14 mouse cellular contexts compared by ENCODE assay signal in the genomic region with DNA sequence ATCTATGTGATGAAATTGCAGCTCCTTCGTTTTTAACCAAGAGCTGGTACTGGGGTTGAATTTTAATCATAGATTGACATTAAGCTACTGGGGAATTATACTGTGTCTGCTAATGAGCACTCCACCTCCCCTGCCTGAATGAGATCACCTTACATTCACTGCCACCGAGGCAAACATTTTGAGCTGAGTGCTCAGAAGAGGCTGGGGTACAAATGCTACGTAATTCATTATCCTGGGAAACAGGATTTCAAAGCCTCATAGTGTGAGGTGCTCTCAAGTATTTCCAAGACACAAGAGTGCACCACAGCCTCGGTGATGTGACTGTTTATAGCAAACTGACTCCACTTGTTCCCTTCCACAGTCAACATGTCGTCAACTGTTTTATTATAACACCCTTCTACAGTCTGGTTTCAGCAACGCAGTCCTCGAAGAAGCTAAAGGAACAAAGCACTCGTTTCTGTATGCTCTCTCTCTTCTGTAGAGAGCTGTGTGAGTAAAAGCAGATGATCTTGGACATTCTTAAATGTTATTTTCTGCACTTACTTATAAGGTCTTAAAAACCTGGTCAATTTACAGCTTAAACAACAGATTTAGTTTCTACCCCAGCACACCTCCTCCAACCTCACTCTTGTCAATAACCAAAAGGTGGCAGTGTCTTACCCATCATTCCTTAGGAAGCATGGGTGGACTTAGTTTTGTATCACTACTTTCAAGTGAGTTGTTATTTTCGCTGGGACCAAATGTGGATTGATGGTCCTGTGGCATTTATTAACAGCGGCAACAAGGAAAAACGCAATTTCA.
DNase-seq lines count a peak whose midpoint lies in the region; ATAC-seq and TF ChIP-seq lines count a peak whose summit lies in the region.
"Had no signal": no experiment of that assay in that cellular context is flagged by ENCODE, and none has a peak within 500 bp of the region (broad histone marks: within the 10 kb centered on the region; RNA-seq: fewer than 3 reads in every experiment).

No protein-coding gene starts in this region.

- no peak overlapping the region for H3K27ac ChIP-seq in heart, adult 2 months
- peak overlapping the region; percentile 57 for H3K27ac ChIP-seq in forebrain, embryonic 14.5 days (ENCODE audit: low read depth, low read length)
- H3K27ac ChIP-seq: embryonic facial prominence, embryonic 15.5 days; heart, embryonic 10.5 days; liver, embryonic 14.5 days; macrophage had no signal

- 57% methylated on average over 11 of the region's 11 CpGs for WGBS in heart, adult 2 months
- WGBS in forebrain, embryonic 14.5 days: 9% methylated on average over 11 of the region's 11 CpGs

- intact Hi-C loops in heart, adult 2 months (cut with DNase I): no loop called here
- intact Hi-C loops in heart, postnatal 36 days (cut with DNase I): no loop called here
- intact Hi-C loops in left cerebral cortex, postnatal 25 days (cut with DNase I): loop anchor here (5.0 kb wide), 1 partner anchor 476 kb away; no protein-coding TSS in a partner anchor

- no peak for DNase-seq in heart, adult 2 months
- DNase-seq in heart, postnatal 36 days: no peak
- DNase-seq in left cerebral cortex, postnatal 25 days (ENCODE audit: low spot score in 2 of 2): peak; percentile 1 to 28
- no peak for DNase-seq in left cerebral cortex, adult 8-10 months (ENCODE audit: low spot score in 2 of 2)
- DNase-seq in forebrain, embryonic 14.5 days (ENCODE audit: low spot score): peak; percentile 81
- peak; percentile 16 for DNase-seq in telencephalon, adult 2 months (ENCODE audit: low read depth, low spot score)
- no peak for DNase-seq in cerebellum, postnatal 14 days
- DNase-seq: kidney, postnatal 25 days had no signal

- H3K36me3 ChIP-seq in heart, adult 2 months (ENCODE audit: control insufficient read depth, insufficient read depth, low read length): no peaks in the 10 kb centered on the region
- H3K36me3 ChIP-seq in forebrain, embryonic 14.5 days (ENCODE audit: control insufficient read depth, insufficient read depth, low read length): no peaks in the 10 kb centered on the region
- H3K36me3 ChIP-seq: embryonic facial prominence, embryonic 15.5 days; heart, embryonic 10.5 days had no signal

- peak; percentile 70 for ATAC-seq in forebrain, embryonic 14.5 days
- ATAC-seq: hindbrain, embryonic 16.5 days had no signal

- peak; percentile 29; the same call in 1 of the 2 replicates for TF ChIP-seq CTCF in heart, adult 2 months (IDR thresholded peaks at IDR 0.05)

- no peak for TF ChIP-seq EP300 in heart, adult 2 months (IDR thresholded peaks at IDR 0.05; ENCODE audit: insufficient read depth, low read depth, low read length)

- no peak overlapping the region for H3K4me3 ChIP-seq in heart, adult 2 months
- no peak overlapping the region for H3K4me3 ChIP-seq in forebrain, embryonic 14.5 days (ENCODE audit: low read depth, low read length)
- H3K4me3 ChIP-seq: embryonic facial prominence, embryonic 15.5 days; heart, embryonic 10.5 days; myocyte had no signal

- no peak overlapping the region for H3K9ac ChIP-seq in heart, adult 2 months (ENCODE audit: low read depth, low read length)
- no peak overlapping the region for H3K9ac ChIP-seq in forebrain, embryonic 14.5 days (ENCODE audit: low read length)
- H3K9ac ChIP-seq: embryonic facial prominence, embryonic 15.5 days; liver, embryonic 14.5 days had no signal

- no peaks in the 10 kb centered on the region for H3K27me3 ChIP-seq in heart, adult 2 months (ENCODE audit: control insufficient read depth, insufficient read depth, low read length)
- no peaks in the 10 kb centered on the region for H3K27me3 ChIP-seq in forebrain, embryonic 14.5 days (replicated peaks; ENCODE audit: control insufficient read depth, insufficient read depth, low read length)
- H3K27me3 ChIP-seq: embryonic facial prominence, embryonic 15.5 days had no signal

- no peaks in the 10 kb centered on the region for H3K4me1 ChIP-seq in heart, adult 2 months (ENCODE audit: control insufficient read depth, insufficient read depth, low read length)
- H3K4me1 ChIP-seq in forebrain, embryonic 14.5 days (ENCODE audit: control insufficient read depth, insufficient read depth, low read length): peaks cover 20% of the 10 kb centered on the region
- H3K4me1 ChIP-seq: embryonic facial prominence, embryonic 15.5 days; heart, embryonic 10.5 days had no signal

- no peak for TF ChIP-seq POLR2A in heart, adult 2 months (IDR thresholded peaks at IDR 0.05; ENCODE audit: insufficient read depth, low read depth, low read length)

- peak overlapping the region; percentile 33 for H3K4me2 ChIP-seq in forebrain, embryonic 14.5 days (ENCODE audit: low read length)
- H3K4me2 ChIP-seq: embryonic facial prominence, embryonic 15.5 days had no signal

- no peaks in the 10 kb centered on the region for H3K9me3 ChIP-seq in forebrain, embryonic 14.5 days (replicated peaks; ENCODE audit: control insufficient read depth, low read length)
- H3K9me3 ChIP-seq: embryonic facial prominence, embryonic 15.5 days; heart, embryonic 10.5 days had no signal

- no peaks in the 10 kb centered on the region for H3K79me2 ChIP-seq in heart, adult 2 months (replicated peaks; ENCODE audit: control insufficient read depth, insufficient read depth, low read length)

Comparison
In these comparisons a context has a peak if more than half of its experiments do, and no peak if none do; other contexts are left out.
1. DNase-seq: peak in left cerebral cortex, postnatal 25 days (2 of 2), forebrain, embryonic 14.5 days (single experiment) and telencephalon, adult 2 months (single experiment); none in heart, adult 2 months (0 of 2), heart, postnatal 36 days (0 of 2), left cerebral cortex, adult 8-10 months (0 of 2) and cerebellum, postnatal 14 days (0 of 2).